Mouse (Mus musculus): ENCODE data around the gene Gm5930. TPM values are rescaled to one million over a fixed set of nuclear protein-coding genes. Genes with fewer than 3 reads are reported as not detected.
"Not testable (repeated sequence)": the region's sequence is repeated elsewhere in the genome, so short reads cannot be mapped to it uniquely, and the experiment has no call there.

Gm5930 gene
- not detected for total RNA-seq (2021)

DNA sequence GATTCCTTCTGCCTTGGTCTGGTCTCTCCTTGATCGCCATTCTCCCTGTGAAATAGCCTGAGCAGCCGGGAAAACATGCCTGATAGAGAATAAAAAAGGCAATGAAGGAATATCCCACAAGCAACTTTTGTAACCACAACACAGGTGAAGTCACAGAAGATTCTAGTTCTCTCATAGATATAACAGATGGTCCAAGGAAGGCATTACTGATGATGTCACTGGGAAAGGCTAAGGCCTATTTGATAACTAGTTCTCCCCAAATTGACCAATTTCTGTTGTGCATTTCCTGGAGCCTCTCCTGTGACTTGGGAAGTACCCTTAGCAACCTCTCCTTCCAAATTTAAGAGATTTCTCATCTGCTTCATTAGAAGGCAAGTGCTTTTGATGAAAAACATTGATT lies at the start of gene Gm5930:
Gene Gm5930 (minus strand): TSS at position 101 of the 400 bp plus-strand sequence.
- DNase-seq (ENCODE audit: low spot score in 2 of 2); intact Hi-C loops (cut with DNase I): not testable (repeated sequence)

DNA sequence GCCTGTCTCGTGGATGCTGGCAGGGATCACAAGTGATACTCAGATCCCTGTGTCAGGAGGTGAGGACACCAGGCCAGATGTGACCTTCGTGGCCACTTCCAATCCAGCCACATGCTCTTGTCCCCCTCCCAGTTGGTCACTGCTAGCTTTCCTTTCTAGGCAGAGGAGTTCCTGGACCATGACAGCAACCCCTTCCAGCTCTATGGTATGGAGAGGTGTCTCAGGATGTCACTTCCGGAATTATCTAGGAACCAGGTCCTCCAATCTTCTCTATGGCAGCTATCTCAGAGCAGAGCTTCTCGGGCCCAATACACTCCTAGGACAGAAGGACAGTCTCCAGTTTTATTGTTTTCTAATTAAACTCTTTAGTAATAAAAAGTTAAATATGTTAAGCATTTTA lies 45.8 kb upstream of the Gm5930 start:
- intact Hi-C loops (cut with DNase I); DNase-seq (ENCODE audit: low spot score in 2 of 2): not testable (repeated sequence)

DNA sequence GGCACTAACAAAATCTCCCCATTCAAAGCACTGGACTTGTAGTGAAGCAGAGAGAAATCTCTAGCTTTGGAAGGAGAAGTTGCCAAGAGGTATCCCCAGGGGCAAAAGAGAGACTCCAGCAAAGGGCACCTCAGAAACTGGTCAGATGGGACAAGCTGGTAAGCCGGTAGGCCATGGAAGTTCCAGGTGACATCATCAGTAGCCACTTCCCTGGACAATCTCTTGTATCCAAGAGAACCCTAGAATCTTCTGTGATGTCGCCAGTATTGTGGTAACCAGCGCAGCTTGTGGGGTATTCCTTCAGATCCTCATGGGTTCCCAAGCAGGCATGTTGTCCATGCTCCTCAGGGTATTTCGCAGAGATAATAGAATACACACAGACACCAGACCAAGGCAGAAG lies 26.7 kb upstream of the Gm5930 start, which contains the start of gene Gm8229:
Gene Gm8229 (plus strand): TSS at position 301 of the 400 bp plus-strand sequence.
- intact Hi-C loops (cut with DNase I); DNase-seq (ENCODE audit: low spot score in 2 of 2): not testable (repeated sequence)

DNA sequence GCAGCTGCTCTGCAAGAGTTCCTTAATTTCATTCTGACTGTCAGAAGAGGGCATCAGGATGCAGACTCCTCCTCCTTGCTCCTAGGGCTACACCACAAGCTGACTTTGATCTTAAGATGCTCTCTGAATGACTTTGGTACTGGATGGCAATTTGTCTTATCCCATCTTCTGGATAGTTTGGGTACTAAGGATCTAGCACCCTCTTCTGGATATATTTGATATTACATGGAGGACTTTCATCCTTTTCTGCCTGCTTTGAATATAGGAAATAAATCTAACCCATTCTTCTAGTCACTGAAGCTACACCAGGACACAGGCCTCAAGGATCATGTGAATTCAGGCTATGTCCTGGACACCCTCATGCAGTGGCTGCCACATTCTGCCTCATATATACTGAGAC lies 23.9 kb upstream of the Gm5930 start:
- DNase-seq (ENCODE audit: low spot score in 2 of 2): peak in 1 of 2 experiments; percentile 1
- intact Hi-C loops (cut with DNase I): not testable (repeated sequence)

DNA sequence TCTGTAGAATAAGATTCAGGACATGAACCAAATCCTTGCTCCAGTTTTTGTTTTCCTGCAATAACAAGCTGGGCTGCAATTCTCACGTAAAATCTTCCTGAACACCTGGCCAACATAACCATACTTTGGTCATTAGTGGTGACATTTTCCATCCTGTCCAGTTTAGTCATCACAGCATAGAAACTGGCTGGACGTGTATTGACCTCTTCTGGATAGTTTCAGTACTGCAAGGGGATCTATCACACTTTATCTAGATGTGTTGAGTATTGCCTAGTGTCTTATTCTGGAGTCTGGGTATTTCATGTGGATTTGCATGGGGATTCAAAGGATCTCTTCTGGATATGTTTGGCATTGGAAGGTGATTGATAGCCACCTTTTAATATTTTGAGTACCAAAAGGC lies 23.0 kb upstream of the Gm5930 start:
- intact Hi-C loops (cut with DNase I); DNase-seq (ENCODE audit: low spot score in 2 of 2): not testable (repeated sequence)

DNA sequence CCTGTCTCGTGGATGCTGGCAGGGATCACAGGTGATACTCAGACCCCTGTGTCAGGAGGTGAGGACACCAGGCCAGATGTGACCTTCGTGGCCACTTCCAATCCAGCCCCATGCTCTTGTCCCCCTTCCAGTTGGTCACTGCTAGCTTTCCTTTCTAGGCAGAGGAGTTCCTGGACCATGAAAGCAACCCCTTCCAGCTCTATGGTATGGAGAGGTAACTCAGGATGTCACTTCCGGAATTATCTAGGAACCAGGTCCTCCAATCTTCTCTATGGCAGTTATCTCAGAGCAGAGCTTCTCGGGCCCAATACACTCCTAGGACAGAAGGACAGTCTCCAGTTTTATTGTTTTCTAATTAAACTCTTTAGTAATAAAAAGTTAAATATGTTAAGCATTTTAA lies 26.3 kb downstream of the Gm5930 start:
- intact Hi-C loops (cut with DNase I); DNase-seq (ENCODE audit: low spot score in 2 of 2): not testable (repeated sequence)

DNA sequence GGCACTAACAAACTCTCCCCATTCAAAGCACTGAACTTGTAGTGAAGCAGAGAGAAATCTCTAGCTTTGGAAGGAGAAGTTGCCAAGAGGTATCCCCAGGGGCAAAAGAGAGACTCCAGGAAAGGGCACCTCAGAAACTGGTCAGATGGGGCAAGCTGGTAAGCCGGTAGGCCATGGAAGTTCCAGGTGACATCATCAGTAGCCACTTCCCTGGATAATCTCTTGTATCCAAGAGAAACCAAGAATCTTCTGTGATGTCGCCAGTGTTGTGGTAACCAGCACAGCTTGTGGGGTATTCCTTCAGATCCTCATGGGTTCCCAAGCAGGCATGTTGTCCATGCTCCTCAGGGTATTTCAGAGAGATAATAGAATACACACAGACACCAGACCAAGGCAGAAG lies 53.1 kb downstream of the Gm5930 start, which contains the start of gene Gm8220:
Gene Gm8220 (plus strand): TSS at position 301 of the 400 bp plus-strand sequence.
- intact Hi-C loops (cut with DNase I): not testable (repeated sequence)

More for the DNA sequence above, 53.1 kb downstream of the Gm5930 start, which contains the start of gene Gm8220:
- not testable (repeated sequence) for DNase-seq (ENCODE audit: low spot score in 2 of 2)

Other genes with a start within 250 kb of the Gm5930 start
- not detected for gene Ear2, start 235.9 kb downstream of the Gm5930 start, total RNA-seq (2021)
- gene Gm3327, start 214.7 kb downstream of the Gm5930 start, total RNA-seq (2021): not detected
- not detected for gene Gm8212, start 140.9 kb downstream of the Gm5930 start, total RNA-seq (2021)
- under 1 TPM; 0.30 to 0.50 TPM for gene 4930503E14Rik, start 125.3 kb downstream of the Gm5930 start, total RNA-seq (2021)
- gene Gm8220, start 53.0 kb downstream of the Gm5930 start, total RNA-seq (2021): not detected
- gene Gm8229, start 26.8 kb upstream of the Gm5930 start, total RNA-seq (2021): not detected
- gene Gm3371, start 72.1 kb upstream of the Gm5930 start, total RNA-seq (2021): not detected
- gene Gm8232, start 95.1 kb upstream of the Gm5930 start, total RNA-seq (2021): not detected
- not detected for gene BC061237, start 153.9 kb upstream of the Gm5930 start, total RNA-seq (2021)
- gene Gm17093, start 179.7 kb upstream of the Gm5930 start, total RNA-seq (2021): not detected
- gene Gm8247, start 244.6 kb upstream of the Gm5930 start, total RNA-seq (2021): not detected